Mouse (Mus musculus): ENCODE data around the gene Slc25a30. TPM values are rescaled to one million over a fixed set of nuclear protein-coding genes. Genes with fewer than 3 reads are reported as not detected.
A peak's percentile ranks its signal among the peaks of the same experiment; 100 is the strongest.

Slc25a30 gene
- polyA plus RNA-seq, 1 experiment from 2014 or later, result 5.3 TPM

- H3K36me3 ChIP-seq, result peaks cover 6% of the 10 kb centered on the region
- H3K4me2 ChIP-seq (replicated peaks), result no peak overlapping the region
- H3K4me3 ChIP-seq, result no peak overlapping the region
- no peaks in the 10 kb centered on the region for H3K9me3 ChIP-seq
- peaks cover 9% of the 10 kb centered on the region; the same call in 1 of the 2 replicates for H3K27me3 ChIP-seq
- no peak for ATAC-seq (ENCODE audit: low FRiP score, low read depth)
- no peak overlapping the region for H3K27ac ChIP-seq
- H3K9ac ChIP-seq, result no peak overlapping the region
- 77% methylated on average over 7 of the region's 7 CpGs for WGBS
- H3K4me1 ChIP-seq, result peaks cover 4% of the 10 kb centered on the region
Measured at GRCm38 (mm10) chr14:75758401-75758800, 28.4 kb downstream of the Slc25a30 start.

- Histone ChIP-seq H3K27me3 (peaks cover 9% of the 10 kb centered on the region; the same call in 1 of the 2 replicates), H3K27ac (no peak overlapping the region), H3K4me3 (no peak overlapping the region), H3K4me1 (peaks cover 10% of the 10 kb centered on the region), H3K9ac (no peak overlapping the region), H3K4me2 (replicated peaks) (no peak overlapping the region), H3K36me3 (peaks cover 6% of the 10 kb centered on the region), H3K9me3 (no peaks in the 10 kb centered on the region)
- no peak for ATAC-seq (ENCODE audit: low FRiP score, low read depth)
- 58% methylated on average over 2 of the region's 2 CpGs for WGBS
Measured at GRCm38 (mm10) chr14:75757821-75758220, 29.0 kb downstream of the Slc25a30 start.

- Histone ChIP-seq H3K27ac (no peak overlapping the region), H3K4me2 (replicated peaks) (no peak overlapping the region), H3K9ac (no peak overlapping the region), H3K4me1 (peaks cover 18% of the 10 kb centered on the region), H3K27me3 (peaks cover 9% of the 10 kb centered on the region; the same call in 1 of the 2 replicates), H3K9me3 (no peaks in the 10 kb centered on the region), H3K4me3 (no peak overlapping the region), H3K36me3 (0 out of 2 replicates have a peak, but pooled peaks cover under 1% of the 10 kb centered on the region)
- ATAC-seq (ENCODE audit: low FRiP score, low read depth), result no peak
- WGBS, result 84% methylated on average over 6 of the region's 6 CpGs
Measured at GRCm38 (mm10) chr14:75756971-75757370, 29.9 kb downstream of the Slc25a30 start.

- Histone ChIP-seq H3K36me3 (peaks cover 6% of the 10 kb centered on the region), H3K4me1 (peaks cover 18% of the 10 kb centered on the region), H3K4me3 (peak within 1 kb of the TSS; percentile 98), H3K4me2 (replicated peaks) (peak within 1 kb of the TSS; percentile 86), H3K27me3 (peaks cover 9% of the 10 kb centered on the region; the same call in 1 of the 2 replicates), H3K9ac (peak within 1 kb of the TSS; percentile 95), H3K27ac (peak within 1 kb of the TSS; percentile 85), H3K9me3 (no peaks in the 10 kb centered on the region)
- ATAC-seq (ENCODE audit: low FRiP score, low read depth), result peak; percentile 98
- WGBS, result under 1% methylated on average over 78 of the region's 78 CpGs
Measured at GRCm38 (mm10) chr14:75753991-75754817, 32.6 kb downstream of the Slc25a30 start, which contains the start of gene Cog3. Gene Cog3 (minus strand): TSS chr14:75754517.

- 37% methylated on average over 8 of the region's 8 CpGs for WGBS
- peak overlapping the region; percentile 98 for H3K4me3 ChIP-seq
- peak overlapping the region; percentile 95 for H3K9ac ChIP-seq
- H3K27me3 ChIP-seq, result peaks cover 7% of the 10 kb centered on the region; the same call in 1 of the 2 replicates
- no peaks in the 10 kb centered on the region for H3K9me3 ChIP-seq
- H3K4me2 ChIP-seq (replicated peaks), result peak overlapping the region; percentile 86
- no peak for ATAC-seq (ENCODE audit: low FRiP score, low read depth)
- no peak overlapping the region for H3K27ac ChIP-seq
- H3K36me3 ChIP-seq, result peaks cover 7% of the 10 kb centered on the region
- H3K4me1 ChIP-seq, result peaks cover 18% of the 10 kb centered on the region
Measured at GRCm38 (mm10) chr14:75753206-75753605, 33.6 kb downstream of the Slc25a30 start.

GRCm38 (mm10) chr14:75751040-75751439 lies 35.8 kb downstream of the Slc25a30 start:
- H3K9ac ChIP-seq, result no peak overlapping the region
- no peak overlapping the region for H3K4me2 ChIP-seq (replicated peaks)
- 88% methylated on average over 4 of the region's 4 CpGs for WGBS
- H3K4me3 ChIP-seq, result no peak overlapping the region
- no peaks in the 10 kb centered on the region for H3K9me3 ChIP-seq
- H3K4me1 ChIP-seq, result peaks cover 18% of the 10 kb centered on the region
- ATAC-seq (ENCODE audit: low FRiP score, low read depth), result no peak
- H3K27ac ChIP-seq, result no peak overlapping the region
- H3K27me3 ChIP-seq, result peaks cover under 1% of the 10 kb centered on the region; the same call in 1 of the 2 replicates
- peaks cover 18% of the 10 kb centered on the region for H3K36me3 ChIP-seq

GRCm38 (mm10) chr14:75749123-75749522 lies 37.7 kb downstream of the Slc25a30 start:
- H3K4me1 ChIP-seq, result peaks cover 18% of the 10 kb centered on the region
- H3K4me2 ChIP-seq (replicated peaks), result no peak overlapping the region
- H3K27ac ChIP-seq, result no peak overlapping the region
- ATAC-seq (ENCODE audit: low FRiP score, low read depth), result no peak
- no peak overlapping the region for H3K4me3 ChIP-seq
- H3K9ac ChIP-seq, result no peak overlapping the region
- H3K27me3 ChIP-seq, result no peaks in the 10 kb centered on the region
- 89% methylated on average over 4 of the region's 4 CpGs for WGBS
- no peaks in the 10 kb centered on the region for H3K9me3 ChIP-seq
- peaks cover 33% of the 10 kb centered on the region for H3K36me3 ChIP-seq

- Histone ChIP-seq H3K36me3 (peaks cover 37% of the 10 kb centered on the region), H3K4me2 (replicated peaks) (no peak overlapping the region), H3K27me3 (no peaks in the 10 kb centered on the region), H3K4me3 (no peak overlapping the region), H3K9ac (no peak overlapping the region), H3K4me1 (peaks cover 9% of the 10 kb centered on the region), H3K27ac (no peak overlapping the region), H3K9me3 (no peaks in the 10 kb centered on the region)
- 94% methylated on average over 2 of the region's 2 CpGs for WGBS
- ATAC-seq (ENCODE audit: low FRiP score, low read depth), result no peak
Measured at GRCm38 (mm10) chr14:75747960-75748359, 38.9 kb downstream of the Slc25a30 start.

- no peaks in the 10 kb centered on the region for H3K4me1 ChIP-seq
- H3K4me3 ChIP-seq, result no peak overlapping the region
- H3K4me2 ChIP-seq (replicated peaks), result no peak overlapping the region
- peaks cover 74% of the 10 kb centered on the region for H3K36me3 ChIP-seq
- no peak overlapping the region for H3K27ac ChIP-seq
- no peaks in the 10 kb centered on the region for H3K9me3 ChIP-seq
- 86% methylated on average over 3 of the region's 3 CpGs for WGBS
- ATAC-seq (ENCODE audit: low FRiP score, low read depth), result no peak
- H3K9ac ChIP-seq, result no peak overlapping the region
- H3K27me3 ChIP-seq, result no peaks in the 10 kb centered on the region
Measured at GRCm38 (mm10) chr14:75741904-75742303, 44.9 kb downstream of the Slc25a30 start.

GRCm38 (mm10) chr14:75735597-75735996 lies 51.2 kb downstream of the Slc25a30 start:
- Histone ChIP-seq H3K36me3 (peaks cover 78% of the 10 kb centered on the region), H3K9me3 (no peaks in the 10 kb centered on the region), H3K4me3 (no peak overlapping the region), H3K4me2 (replicated peaks) (no peak overlapping the region), H3K27me3 (no peaks in the 10 kb centered on the region), H3K9ac (no peak overlapping the region), H3K4me1 (no peaks in the 10 kb centered on the region), H3K27ac (no peak overlapping the region)
- no peak for ATAC-seq (ENCODE audit: low FRiP score, low read depth)
- 91% methylated on average over 3 of the region's 3 CpGs for WGBS

- no peak overlapping the region for H3K4me2 ChIP-seq (replicated peaks)
- no peak for ATAC-seq (ENCODE audit: low FRiP score, low read depth)
- H3K9ac ChIP-seq, result no peak overlapping the region
- WGBS, result 93% methylated on average over 7 of the region's 7 CpGs
- H3K27me3 ChIP-seq, result no peaks in the 10 kb centered on the region
- no peaks in the 10 kb centered on the region for H3K4me1 ChIP-seq
- peaks cover 81% of the 10 kb centered on the region for H3K36me3 ChIP-seq
- H3K4me3 ChIP-seq, result no peak overlapping the region
- H3K27ac ChIP-seq, result no peak overlapping the region
- no peaks in the 10 kb centered on the region for H3K9me3 ChIP-seq
Measured at GRCm38 (mm10) chr14:75732631-75733030, 54.2 kb downstream of the Slc25a30 start.

GRCm38 (mm10) chr14:75731361-75731760 lies 55.5 kb downstream of the Slc25a30 start:
- ATAC-seq (ENCODE audit: low FRiP score, low read depth), result no peak
- Histone ChIP-seq H3K27me3 (no peaks in the 10 kb centered on the region), H3K4me2 (replicated peaks) (no peak overlapping the region), H3K27ac (no peak overlapping the region), H3K36me3 (peaks cover 81% of the 10 kb centered on the region), H3K9ac (no peak overlapping the region), H3K4me1 (no peaks in the 10 kb centered on the region), H3K9me3 (no peaks in the 10 kb centered on the region), H3K4me3 (no peak overlapping the region)
- 71% methylated on average over 2 of the region's 2 CpGs for WGBS

All from limb, embryonic 13.5 days (tissue).